In the genomic region with DNA sequence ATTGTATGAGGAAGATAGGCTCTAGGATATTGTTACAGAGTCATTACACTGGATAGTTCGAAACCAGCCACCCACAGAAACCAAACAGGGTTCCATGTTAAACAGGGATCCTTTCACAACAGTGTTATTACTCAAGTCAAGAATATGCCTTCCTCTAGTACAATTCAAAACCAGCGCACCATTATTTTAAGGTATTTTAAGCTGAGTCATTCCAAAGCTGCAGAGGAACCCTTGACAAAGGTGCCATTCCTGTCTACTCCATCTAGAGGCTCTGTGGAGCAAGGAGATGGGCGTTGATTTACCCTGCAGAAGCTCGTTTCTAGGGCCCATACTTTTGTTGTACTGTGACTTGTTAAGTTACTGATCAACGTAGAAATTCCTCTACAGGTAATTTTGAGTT, we compare ENCODE assay signal across 8 mouse cellular contexts. TPM values are rescaled to one million over a fixed set of nuclear protein-coding genes. Genes with fewer than 3 reads are reported as not detected.
DNase-seq lines count a peak whose midpoint lies in the region; ATAC-seq and TF ChIP-seq lines count a peak whose summit lies in the region.

No protein-coding gene starts in this region.

- peak; percentile 80 for DNase-seq in 416B (ENCODE audit: low read depth)
- DNase-seq in G1E (ENCODE audit: low spot score), result peak; percentile 6
- peak; percentile 19 for DNase-seq in kidney, postnatal 10 days
- no peak for DNase-seq in midbrain, postnatal 0 days (ENCODE audit: low spot score)
- DNase-seq in left cerebral cortex, adult 8-10 months (ENCODE audit: low spot score in 2 of 2), result no peak
- DNase-seq in adrenal gland, postnatal 10 days, result no peak
- no peak for DNase-seq in layer of hippocampus, adult 11-12 months (ENCODE audit: low spot score)

- 0 out of 2 replicates have a peak, but pooled peaks have one; percentile 30 for ATAC-seq in G1E (ENCODE audit: extremely low read depth, insufficient number of reproducible peaks, low FRiP score, poor library complexity, severe bottlenecking)
- peak; percentile 75 for ATAC-seq in erythroid progenitor cell, adult 5-6 weeks (replicated peaks; ENCODE audit: low FRiP score, poor library complexity, severe bottlenecking)
- ATAC-seq in midbrain, postnatal 0 days (ENCODE audit: low FRiP score), result no peak

- peaks cover 15% of the 10 kb centered on the region for H3K36me3 ChIP-seq in G1E (replicated peaks)
- peaks cover 3% of the 10 kb centered on the region; the same call in 1 of the 2 replicates for H3K36me3 ChIP-seq in midbrain, postnatal 0 days (ENCODE audit: insufficient read depth, low read length)

- peaks cover 8% of the 10 kb centered on the region; the same call in 1 of the 2 replicates for H3K4me1 ChIP-seq in G1E (ENCODE audit: insufficient read depth, low read depth, low read length)
- H3K4me1 ChIP-seq in midbrain, postnatal 0 days (ENCODE audit: insufficient read depth, low read length), result peaks cover 3% of the 10 kb centered on the region; the same call in 1 of the 2 replicates

- no peak overlapping the region; the same call in 1 of the 2 replicates for H3K4me3 ChIP-seq in G1E (ENCODE audit: low read depth, low read length)
- no peak overlapping the region for H3K4me3 ChIP-seq in midbrain, postnatal 0 days (ENCODE audit: low read depth, low read length)

- H3K9me3 ChIP-seq in G1E (replicated peaks), result no peaks in the 10 kb centered on the region
- H3K9me3 ChIP-seq in midbrain, postnatal 0 days (ENCODE audit: low read length), result no peaks in the 10 kb centered on the region

- H3K27me3 ChIP-seq in G1E (ENCODE audit: insufficient read depth, low read length), result no peaks in the 10 kb centered on the region
- no peaks in the 10 kb centered on the region for H3K27me3 ChIP-seq in midbrain, postnatal 0 days (ENCODE audit: insufficient read depth, low read length)

- H3K9ac ChIP-seq in midbrain, postnatal 0 days (replicated peaks; ENCODE audit: low read length, poor library complexity, severe bottlenecking), result no peak overlapping the region

- no peak for TF ChIP-seq CTCF in G1E (IDR thresholded peaks at IDR 0.05; ENCODE audit: low read depth, low read length)
- no peak for TF ChIP-seq CTCF in midbrain, postnatal 0 days (IDR thresholded peaks at IDR 0.05)

- no peak overlapping the region for H3K27ac ChIP-seq in midbrain, postnatal 0 days (ENCODE audit: low read depth, low read length)

- peak overlapping the region; percentile 23; the same call in 1 of the 2 replicates for H3K4me2 ChIP-seq in midbrain, postnatal 0 days (ENCODE audit: low read depth, low read length, poor library complexity, severe bottlenecking)

- 53% methylated on average over 5 of the region's 5 CpGs for WGBS in midbrain, postnatal 0 days

RNA-seq across cellular contexts. Expression of gene Asf1a, which starts 2.3 kb away (rescaled TPM):
- total RNA-seq in G1E (2014; fragmentation: Nextera tagmentation) (45.9 and 50.2 TPM in 2 replicates), G1E (2017) (33.8 and 56.9 TPM in 2 replicates)
- polyA plus RNA-seq in G1E (2012), result 4.5 and 4.6 TPM in 2 replicates
- total RNA-seq in erythroid progenitor cell, adult 5-6 weeks (2015; ENCODE audit: low replicate concordance), result 69.2 and 88.3 TPM in 2 replicates
- total RNA-seq in erythroid progenitor cell, adult 5-6 weeks (2017; ENCODE audit: low replicate concordance), result 24.5 and 85.2 TPM in 2 replicates
- 27.3 and 39.7 TPM in 2 replicates for total RNA-seq in midbrain, postnatal 0 days (2014; rRNA removed)
- 50.8 and 51.8 TPM in 2 replicates for polyA plus RNA-seq in midbrain, postnatal 0 days (2015; fragmentation: Nextera tagmentation; extraction: Ambion mirVana)
- total RNA-seq in left cerebral cortex, adult 8-10 months (2022), result 10 to 100 TPM; 22.3 to 25.6 (median 23.3) TPM
- total RNA-seq in adrenal gland, postnatal 10 days (2021), result 10 to 100 TPM; 34.4 to 35.1 TPM

RNA-seq across cellular contexts. Expression of gene Mcm9, which starts 31.4 kb away (rescaled TPM):
- total RNA-seq in G1E (2014; fragmentation: Nextera tagmentation) (8.5 and 8.7 TPM in 2 replicates), G1E (2017) (8.2 and 10.8 TPM in 2 replicates)
- 2.1 and 2.4 TPM in 2 replicates for polyA plus RNA-seq in G1E (2012)
- total RNA-seq in erythroid progenitor cell, adult 5-6 weeks (2015; ENCODE audit: low replicate concordance), result 25.6 and 34.0 TPM in 2 replicates
- total RNA-seq in erythroid progenitor cell, adult 5-6 weeks (2017; ENCODE audit: low replicate concordance), result 30.4 and 36.6 TPM in 2 replicates
- 3.1 and 5.9 TPM in 2 replicates for total RNA-seq in midbrain, postnatal 0 days (2014; rRNA removed)
- 4.6 and 5.7 TPM in 2 replicates for polyA plus RNA-seq in midbrain, postnatal 0 days (2015; fragmentation: Nextera tagmentation; extraction: Ambion mirVana)
- 10 to 100 TPM in 1 of 4 experiments, 1 to 10 TPM in 3; 6.6 to 10.7 (median 7.0) TPM for total RNA-seq in left cerebral cortex, adult 8-10 months (2022)
- total RNA-seq in adrenal gland, postnatal 10 days (2021), result 10 to 100 TPM in 1 of 2 experiments, 1 to 10 TPM in 1; 8.9 to 14.3 TPM

Comparison
In these comparisons a context has a peak if more than half of its experiments do, and no peak if none do; other contexts are left out.
1. DNase-seq: peak in 416B (single experiment), G1E (single experiment) and kidney, postnatal 10 days (single experiment); none in midbrain, postnatal 0 days (single experiment), left cerebral cortex, adult 8-10 months (0 of 2), adrenal gland, postnatal 10 days (single experiment) and layer of hippocampus, adult 11-12 months (single experiment).